Mouse (Mus musculus) E14TG2a.4 (cell line): ENCODE measurements around the gene Opalin.

Source experiments
- CTCF ChIP-seq: conservative IDR thresholded peaks from 2 replicates; pipeline ENCODE4 v1.5.1; 2014; ENCODE audit warnings: low read length
- NANOG ChIP-seq: IDR thresholded peaks from 2 replicates; pipeline ENCODE4 v1.6.1; 2014; ENCODE audit warnings: borderline replicate concordance, low read length, mixed read lengths
- POU5F1 ChIP-seq: IDR thresholded peaks from 2 replicates; pipeline ENCODE4 v1.6.1; 2014; ENCODE audit warnings: low read length, borderline replicate concordance

DNA sequence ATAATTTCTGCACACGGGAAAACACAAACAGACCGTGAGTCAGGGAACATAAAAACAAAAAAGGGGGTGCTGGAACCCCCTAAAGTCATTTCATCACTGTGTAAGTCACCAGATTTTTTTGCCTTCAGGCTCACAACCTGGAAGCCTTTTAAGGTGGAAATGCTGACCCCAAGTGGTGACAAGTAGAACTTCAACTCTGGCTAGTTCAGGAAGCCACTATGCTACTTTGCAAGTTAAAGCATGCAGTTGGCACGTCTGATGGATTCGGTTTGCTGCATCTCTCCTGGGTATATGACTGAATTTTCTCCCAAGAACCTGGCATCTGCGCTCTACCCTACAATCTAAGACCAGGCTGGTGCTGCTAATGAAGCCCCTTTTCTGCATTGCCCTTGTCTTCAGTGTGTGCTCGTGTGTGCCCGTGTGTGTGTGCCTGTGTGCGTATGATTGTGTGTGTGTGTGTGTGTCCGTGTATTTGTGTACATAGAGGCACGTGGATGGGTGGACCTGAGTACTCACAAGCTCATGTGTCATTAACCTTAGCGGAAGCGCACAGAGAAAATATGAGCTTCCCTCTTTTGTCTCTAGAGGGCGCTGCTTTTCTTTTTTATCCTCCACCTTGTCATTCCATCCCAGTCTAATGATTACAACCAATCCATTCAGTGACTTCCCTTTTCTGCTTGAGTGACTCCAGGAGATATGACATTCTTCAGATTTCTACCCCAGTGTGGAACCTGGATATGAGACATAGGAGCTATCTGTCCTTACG, 60.8 kb downstream of the Opalin start:
- peak; percentile 85 for TF ChIP-seq CTCF
- TF ChIP-seq POU5F1 = no peak
- no peak for TF ChIP-seq NANOG
